Mouse (Mus musculus) cerebellum, adult 2 months (tissue): ENCODE measurements around the gene Nos1.

Experiments used
- CTCF ChIP-seq: fragments of 200-500 bp; IDR thresholded peaks from 2 replicates; pipeline ENCODE4 v1.5.1; 2011; ENCODE audit warnings: low read depth, mild to moderate bottlenecking, control low read depth, low read length, moderate library complexity, borderline replicate concordance; ENCODE audit not compliant: insufficient read depth
- POLR2A ChIP-seq: fragments of 200-500 bp; IDR thresholded peaks from 2 replicates; pipeline ENCODE4 v1.6.1; 2011; ENCODE audit warnings: low read length, control low read depth, borderline replicate concordance; ENCODE audit not compliant: insufficient read depth

DNA sequence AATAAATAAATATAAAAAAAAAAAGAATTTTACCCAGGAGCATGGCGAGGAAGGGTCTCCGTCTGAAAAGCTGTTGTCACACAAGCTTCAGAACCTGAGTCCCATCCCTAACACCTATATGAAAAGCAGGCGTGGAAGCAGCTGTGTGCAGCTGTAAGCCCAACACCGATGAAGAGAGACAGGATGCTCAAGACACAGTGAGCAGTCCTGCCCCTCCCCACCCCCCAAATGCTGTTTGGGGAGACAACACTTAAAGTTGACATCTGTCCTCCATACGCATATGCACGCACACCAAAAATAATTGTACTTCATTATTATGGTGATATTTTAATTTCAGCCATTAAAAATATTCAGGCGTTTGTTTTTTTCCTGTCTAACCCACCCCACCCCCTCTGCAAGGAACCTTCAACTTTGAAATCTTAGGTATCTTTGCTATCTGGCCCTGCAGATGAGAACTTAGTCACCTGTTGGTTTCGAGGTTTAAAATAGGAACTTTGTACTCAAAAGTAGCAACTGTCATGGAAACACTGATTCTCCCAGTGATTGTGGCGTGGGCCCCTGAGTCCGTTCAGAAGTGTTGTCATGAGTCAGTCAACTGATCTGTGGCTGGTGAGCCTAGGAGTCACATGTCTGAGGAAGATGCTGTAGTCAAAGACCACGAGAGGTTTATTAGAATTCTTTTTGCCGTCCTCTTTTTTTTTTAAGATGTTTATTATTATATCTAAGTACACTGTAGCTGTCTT lies 141.1 kb downstream of the Nos1 start:
- no peak for TF ChIP-seq CTCF
- TF ChIP-seq POLR2A, result no peak
